In genomic region chr6:121129506-121129905, GRCm38 (mm10) we compare ENCODE assay signal across 8 mouse cellular contexts. TPM values are rescaled to one million over a fixed set of nuclear protein-coding genes. Genes with fewer than 3 reads are reported as not detected.
A peak's percentile ranks its signal among the peaks of the same experiment; 100 is the strongest.
DNase-seq lines count a peak whose midpoint lies in the region; ATAC-seq and TF ChIP-seq lines count a peak whose summit lies in the region.

No protein-coding gene starts in this region.

- no peak overlapping the region for H3K27ac ChIP-seq in heart, embryonic 11.5 days (ENCODE audit: low read depth, low read length)
- H3K27ac ChIP-seq in bone marrow macrophage, adult 2 months (ENCODE audit: insufficient read depth, low read depth, low read length), result no peak overlapping the region
- peak overlapping the region; percentile 77 for H3K27ac ChIP-seq in forebrain, embryonic 13.5 days
- H3K27ac ChIP-seq in limb, embryonic 11.5 days (replicated peaks; ENCODE audit: low read depth, low read length), result no peak overlapping the region
- peak overlapping the region; percentile 85 for H3K27ac ChIP-seq in neural tube, embryonic 14.5 days (ENCODE audit: low read depth, low read length)

- H3K9me3 ChIP-seq in heart, embryonic 11.5 days (replicated peaks; ENCODE audit: control insufficient read depth, low read length), result no peaks in the 10 kb centered on the region
- no peaks in the 10 kb centered on the region for H3K9me3 ChIP-seq in forebrain, embryonic 13.5 days (replicated peaks)
- H3K9me3 ChIP-seq in limb, embryonic 11.5 days (ENCODE audit: control insufficient read depth, low read length), result no peaks in the 10 kb centered on the region
- H3K9me3 ChIP-seq in neural tube, embryonic 14.5 days (ENCODE audit: control insufficient read depth, low read length), result no peaks in the 10 kb centered on the region

- H3K27me3 ChIP-seq in heart, embryonic 11.5 days (ENCODE audit: control insufficient read depth, insufficient read depth, low read length), result peaks cover 14% of the 10 kb centered on the region; the same call in 1 of the 2 replicates
- peaks cover 15% of the 10 kb centered on the region; the same call in 1 of the 2 replicates for H3K27me3 ChIP-seq in forebrain, embryonic 13.5 days
- H3K27me3 ChIP-seq in limb, embryonic 11.5 days (ENCODE audit: control insufficient read depth, insufficient read depth, low read length), result peaks cover 11% of the 10 kb centered on the region; the same call in 1 of the 2 replicates
- H3K27me3 ChIP-seq in neural tube, embryonic 14.5 days (ENCODE audit: control insufficient read depth, insufficient read depth, low read length), result no peaks in the 10 kb centered on the region

- peak overlapping the region; percentile 64 for H3K9ac ChIP-seq in heart, embryonic 11.5 days (ENCODE audit: low read depth, low read length)
- peak overlapping the region; percentile 79 for H3K9ac ChIP-seq in forebrain, embryonic 13.5 days
- H3K9ac ChIP-seq in limb, embryonic 11.5 days (ENCODE audit: low read length), result peak overlapping the region; percentile 47
- H3K9ac ChIP-seq in neural tube, embryonic 14.5 days (replicated peaks; ENCODE audit: low read depth, low read length), result peak overlapping the region; percentile 70

- no peaks in the 10 kb centered on the region for H3K36me3 ChIP-seq in heart, embryonic 11.5 days (ENCODE audit: control insufficient read depth, insufficient read depth, low read length)
- no peaks in the 10 kb centered on the region for H3K36me3 ChIP-seq in forebrain, embryonic 13.5 days (ENCODE audit: poor library complexity, severe bottlenecking)
- no peaks in the 10 kb centered on the region for H3K36me3 ChIP-seq in limb, embryonic 11.5 days (ENCODE audit: control insufficient read depth, insufficient read depth, low read length)
- no peaks in the 10 kb centered on the region for H3K36me3 ChIP-seq in neural tube, embryonic 14.5 days (ENCODE audit: control insufficient read depth, insufficient read depth, low read length)

- WGBS in heart, embryonic 11.5 days (ENCODE audit: insufficient replicate concordance), result 8% methylated on average over 21 of the region's 21 CpGs
- 7% methylated on average over 21 of the region's 21 CpGs for WGBS in forebrain, embryonic 13.5 days
- WGBS in limb, embryonic 11.5 days, result 9% methylated on average over 21 of the region's 21 CpGs
- WGBS in neural tube, embryonic 14.5 days, result 5% methylated on average over 21 of the region's 21 CpGs

- DNase-seq in heart, postnatal 4 days, result no peak
- DNase-seq in limb, embryonic 11.5 days (ENCODE audit: low spot score), result peak; percentile 60
- no peak for DNase-seq in urinary bladder, postnatal 14 days (ENCODE audit: low spot score)
- no peak for DNase-seq in thymus, postnatal 0 days (ENCODE audit: low spot score)

- H3K4me1 ChIP-seq in heart, embryonic 11.5 days (ENCODE audit: control insufficient read depth, insufficient read depth, low read length), result peaks cover 19% of the 10 kb centered on the region
- no peaks in the 10 kb centered on the region for H3K4me1 ChIP-seq in bone marrow macrophage, adult 2 months (ENCODE audit: control insufficient read depth, insufficient read depth, low read length)
- peaks cover 27% of the 10 kb centered on the region for H3K4me1 ChIP-seq in forebrain, embryonic 13.5 days
- H3K4me1 ChIP-seq in limb, embryonic 11.5 days (ENCODE audit: control insufficient read depth, insufficient read depth, low read length), result no peaks in the 10 kb centered on the region; the same call in 1 of the 2 replicates
- H3K4me1 ChIP-seq in neural tube, embryonic 14.5 days (ENCODE audit: control insufficient read depth, insufficient read depth, low read length), result peaks cover 10% of the 10 kb centered on the region

- H3K4me2 ChIP-seq in heart, embryonic 11.5 days, result peak overlapping the region; percentile 82
- H3K4me2 ChIP-seq in forebrain, embryonic 13.5 days, result peak overlapping the region; percentile 78
- H3K4me2 ChIP-seq in limb, embryonic 11.5 days (ENCODE audit: low read depth, severe bottlenecking), result peak overlapping the region; percentile 64
- H3K4me2 ChIP-seq in neural tube, embryonic 14.5 days (ENCODE audit: low read depth, low read length), result peak overlapping the region; percentile 57

- ATAC-seq in heart, embryonic 11.5 days (replicated peaks; ENCODE audit: insufficient number of reproducible peaks, low FRiP score, low TSS enrichment), result no peak
- peak; percentile 58 for ATAC-seq in forebrain, embryonic 13.5 days
- peak; percentile 23 for ATAC-seq in limb, embryonic 11.5 days (ENCODE audit: insufficient number of reproducible peaks, low FRiP score, low TSS enrichment, low read depth)
- peak; percentile 71 for ATAC-seq in neural tube, embryonic 14.5 days (ENCODE audit: low read depth)

- no peak for TF ChIP-seq CTCF in bone marrow macrophage, adult 2 months (IDR thresholded peaks at IDR 0.05; ENCODE audit: low read depth, low read length)

- H3K4me3 ChIP-seq in heart, embryonic 11.5 days (ENCODE audit: low read depth, low read length), result peak overlapping the region; percentile 42
- peak overlapping the region; percentile 9; the same call in 1 of the 2 replicates for H3K4me3 ChIP-seq in bone marrow macrophage, adult 2 months (ENCODE audit: insufficient read depth, low read length)
- peak overlapping the region; percentile 48 for H3K4me3 ChIP-seq in forebrain, embryonic 13.5 days
- H3K4me3 ChIP-seq in limb, embryonic 11.5 days (ENCODE audit: low read depth, low read length), result peak overlapping the region; percentile 28
- peak overlapping the region; percentile 50 for H3K4me3 ChIP-seq in neural tube, embryonic 14.5 days (ENCODE audit: low read depth, low read length)

- no peak for TF ChIP-seq POLR2A in bone marrow macrophage, adult 2 months (IDR thresholded peaks at IDR 0.05; ENCODE audit: borderline replicate concordance, low read depth, low read length)

RNA-seq across cellular contexts. Expression of gene Mical3, which starts 1.3 kb away (rescaled TPM):
- 32.3 and 53.2 TPM in 2 replicates for polyA plus RNA-seq in heart, embryonic 11.5 days (2014; fragmentation: Nextera tagmentation; extraction: Ambion mirVana)
- total RNA-seq in heart, postnatal 4 days (2021), result 100 to 1,000 TPM; 201 to 216 TPM
- 4.1 and 4.9 TPM in 2 replicates for polyA plus RNA-seq in bone marrow macrophage, adult 2 months (2012; ENCODE audit: insufficient read depth, insufficient read length, missing spikeins)
- 20.9 and 25.5 TPM in 2 replicates for polyA plus RNA-seq in forebrain, embryonic 13.5 days (2015; fragmentation: Nextera tagmentation; extraction: Ambion mirVana)
- polyA plus RNA-seq in limb, embryonic 11.5 days (2014; fragmentation: Nextera tagmentation; extraction: Ambion mirVana), result 12.2 and 13.7 TPM in 2 replicates
- polyA plus RNA-seq in neural tube, embryonic 14.5 days (2014; fragmentation: Nextera tagmentation; extraction: Ambion mirVana), result 47.3 and 68.8 TPM in 2 replicates
- 12.8 and 15.3 TPM in 2 replicates for polyA plus RNA-seq in thymus, postnatal 0 days (2015; fragmentation: Nextera tagmentation; extraction: Ambion mirVana)

RNA-seq across cellular contexts. Expression of gene Pex26, which starts 54.0 kb away (rescaled TPM):
- polyA plus RNA-seq in heart, embryonic 11.5 days (2014; fragmentation: Nextera tagmentation; extraction: Ambion mirVana), result 3.8 and 4.1 TPM in 2 replicates
- 1 to 10 TPM; 6.4 to 8.0 TPM for total RNA-seq in heart, postnatal 4 days (2021)
- polyA plus RNA-seq in bone marrow macrophage, adult 2 months (2012; ENCODE audit: insufficient read depth, insufficient read length, missing spikeins), result 4.9 and 5.2 TPM in 2 replicates
- 9.5 and 11.3 TPM in 2 replicates for polyA plus RNA-seq in forebrain, embryonic 13.5 days (2015; fragmentation: Nextera tagmentation; extraction: Ambion mirVana)
- 5.8 and 7.5 TPM in 2 replicates for polyA plus RNA-seq in limb, embryonic 11.5 days (2014; fragmentation: Nextera tagmentation; extraction: Ambion mirVana)
- polyA plus RNA-seq in neural tube, embryonic 14.5 days (2014; fragmentation: Nextera tagmentation; extraction: Ambion mirVana), result 12.7 and 13.7 TPM in 2 replicates
- 7.3 and 8.0 TPM in 2 replicates for polyA plus RNA-seq in thymus, postnatal 0 days (2015; fragmentation: Nextera tagmentation; extraction: Ambion mirVana)

Comparison
In these comparisons a context has a peak if more than half of its experiments do, and no peak if none do; other contexts are left out.
1. H3K27ac ChIP-seq: peak in forebrain, embryonic 13.5 days (single experiment) and neural tube, embryonic 14.5 days (single experiment); none in heart, embryonic 11.5 days (single experiment), bone marrow macrophage, adult 2 months (single experiment) and limb, embryonic 11.5 days (single experiment).
2. Peak in every context shown above with its lines, with median percentiles within 50 percentile points of each other: H3K4me2 ChIP-seq, H3K4me3 ChIP-seq and H3K9ac ChIP-seq.